Mouse (Mus musculus): ENCODE data around the gene Homer1.

Gene Homer1

DNA sequence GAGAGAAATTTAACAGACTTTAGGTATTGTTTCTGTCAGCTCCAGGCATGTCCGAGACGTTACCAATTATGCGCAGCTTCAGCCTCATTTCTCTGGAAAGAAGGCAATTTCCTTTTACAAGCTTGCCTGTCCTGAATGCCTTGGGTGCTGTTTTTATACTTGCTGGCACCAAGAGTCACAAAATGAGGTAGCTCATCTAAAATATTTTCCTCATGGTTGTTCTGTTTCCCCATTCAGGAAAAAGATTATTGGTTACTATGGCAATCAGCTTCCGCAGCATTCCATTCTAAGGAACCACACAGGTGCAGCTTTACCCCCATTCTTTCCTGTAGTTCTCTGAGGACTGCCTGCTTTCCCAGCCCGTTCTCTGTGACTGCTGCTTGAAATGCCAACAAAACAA, at the start of gene Homer1:
Homer1 (plus strand) TSS at position 320 of the 400 bp plus-strand sequence.
- no peak for DNase-seq

DNA sequence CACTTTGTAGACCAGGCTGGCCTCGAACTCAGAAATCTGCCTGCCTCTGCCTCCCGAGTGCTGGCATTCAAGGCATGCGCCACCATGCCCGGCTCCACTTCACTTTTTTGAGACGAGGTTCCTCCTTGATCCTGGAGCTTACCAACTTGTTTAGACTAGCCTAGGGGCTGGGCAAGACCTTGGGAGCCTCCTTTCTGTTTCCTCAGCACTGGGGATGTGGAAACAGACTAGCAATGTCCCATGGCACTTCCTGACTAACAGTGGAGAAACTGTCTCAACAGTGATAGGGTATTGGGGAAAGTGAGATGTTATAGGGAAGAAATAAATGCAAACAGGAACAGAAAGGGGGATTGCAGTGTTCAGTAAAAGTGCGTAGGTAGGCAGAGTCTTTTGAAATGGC, 47.7 kb upstream of the Homer1 start:
- no peak for DNase-seq

DNA sequence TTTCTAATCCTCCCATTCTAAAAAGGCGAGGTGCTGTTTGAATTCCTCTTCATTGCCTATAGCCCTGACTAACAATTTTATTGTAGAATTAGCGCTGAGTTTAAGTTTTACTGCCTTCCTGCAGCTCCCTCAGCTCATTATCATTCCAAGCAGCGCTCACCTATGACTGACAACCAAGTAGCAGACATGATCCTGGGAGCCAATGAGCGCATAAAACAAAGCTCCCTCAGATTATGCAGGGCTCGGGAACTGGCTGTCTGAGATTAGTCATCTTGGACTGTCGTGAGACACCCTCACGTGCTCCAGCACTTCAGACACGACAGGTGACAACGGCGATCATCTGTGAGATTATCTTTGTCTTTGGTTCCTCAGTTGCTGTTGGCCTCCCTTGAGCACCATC, 47.3 kb upstream of the Homer1 start:
- no peak for DNase-seq

DNA sequence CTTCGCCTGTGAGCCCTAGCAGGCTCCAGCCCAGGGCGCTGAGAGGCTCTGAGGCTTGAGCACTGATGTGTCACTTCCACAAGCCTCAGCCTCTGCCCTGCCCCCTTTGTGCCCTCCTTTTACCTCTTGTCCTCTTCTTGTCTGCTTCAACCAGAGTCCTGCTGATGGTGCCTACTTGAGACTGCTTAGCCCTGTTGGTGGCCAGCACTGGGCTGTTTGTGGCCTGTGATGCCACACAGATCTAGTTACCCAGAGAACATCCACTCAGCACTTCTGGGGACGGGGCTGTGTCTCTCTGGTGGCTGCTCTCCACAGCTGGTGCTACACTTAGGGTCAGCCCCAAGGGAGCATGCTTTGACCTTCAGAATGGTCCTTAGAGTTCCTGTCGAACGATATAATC, 46.5 kb upstream of the Homer1 start:
- DNase-seq = no peak

DNA sequence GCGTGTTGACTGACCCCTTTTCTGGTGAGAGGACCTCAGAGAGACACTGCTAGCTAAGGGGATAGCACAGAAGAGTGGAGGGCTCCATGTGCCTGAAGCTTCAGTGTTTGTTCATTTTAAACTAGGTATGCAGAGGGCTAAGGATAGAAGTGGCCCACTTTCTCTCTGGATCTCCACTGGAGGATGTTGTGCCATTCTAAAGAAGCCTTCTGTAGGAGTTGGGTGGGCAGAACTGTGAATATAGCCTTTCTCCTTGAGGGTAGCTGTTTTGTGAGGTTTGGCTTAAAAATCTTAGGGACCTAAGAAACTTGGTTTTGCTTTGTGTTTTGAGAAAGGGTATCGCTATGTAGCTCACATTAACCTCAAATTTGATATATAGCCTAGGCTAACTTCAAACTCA, 32.3 kb upstream of the Homer1 start:
- no peak for DNase-seq

DNA sequence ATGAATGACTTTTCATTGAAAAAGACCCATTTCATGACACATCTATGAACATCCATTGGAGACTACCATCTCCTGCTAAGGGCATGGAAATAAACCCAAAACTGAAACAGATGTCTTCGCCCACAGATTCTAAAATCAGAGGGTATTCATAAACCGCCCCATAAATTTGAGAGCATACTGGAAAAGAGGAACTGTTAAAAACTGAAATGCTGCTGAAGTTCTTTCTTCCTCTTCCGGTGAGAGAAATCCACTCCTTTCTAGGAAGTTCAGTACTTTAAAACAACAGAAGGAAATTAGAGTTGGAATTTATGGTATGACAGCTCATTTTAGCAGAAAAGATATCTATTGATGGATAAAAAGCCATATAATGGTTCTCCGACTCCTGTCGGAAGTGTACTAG, 1.1 kb downstream of the Homer1 start:
- DNase-seq = no peak

DNA sequence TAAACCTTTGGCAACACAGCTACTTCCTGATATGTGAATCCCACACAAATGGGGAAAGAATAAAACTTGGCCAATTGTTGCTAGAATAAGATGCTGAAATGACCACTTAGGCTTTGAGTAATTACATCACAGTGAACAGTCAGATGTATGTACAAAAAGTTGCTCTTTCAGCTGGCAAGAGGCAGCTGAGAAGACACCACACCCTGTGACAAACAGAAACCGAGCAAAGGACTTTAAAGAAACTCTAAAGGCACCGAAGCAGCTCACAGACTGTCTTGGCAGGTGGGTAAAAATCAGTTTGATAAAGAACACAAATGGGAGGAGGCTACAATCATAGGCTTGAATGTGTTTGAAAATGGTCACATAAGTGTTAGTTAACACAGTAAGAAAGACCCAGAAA, 1.6 kb downstream of the Homer1 start:
- DNase-seq = no peak

DNA sequence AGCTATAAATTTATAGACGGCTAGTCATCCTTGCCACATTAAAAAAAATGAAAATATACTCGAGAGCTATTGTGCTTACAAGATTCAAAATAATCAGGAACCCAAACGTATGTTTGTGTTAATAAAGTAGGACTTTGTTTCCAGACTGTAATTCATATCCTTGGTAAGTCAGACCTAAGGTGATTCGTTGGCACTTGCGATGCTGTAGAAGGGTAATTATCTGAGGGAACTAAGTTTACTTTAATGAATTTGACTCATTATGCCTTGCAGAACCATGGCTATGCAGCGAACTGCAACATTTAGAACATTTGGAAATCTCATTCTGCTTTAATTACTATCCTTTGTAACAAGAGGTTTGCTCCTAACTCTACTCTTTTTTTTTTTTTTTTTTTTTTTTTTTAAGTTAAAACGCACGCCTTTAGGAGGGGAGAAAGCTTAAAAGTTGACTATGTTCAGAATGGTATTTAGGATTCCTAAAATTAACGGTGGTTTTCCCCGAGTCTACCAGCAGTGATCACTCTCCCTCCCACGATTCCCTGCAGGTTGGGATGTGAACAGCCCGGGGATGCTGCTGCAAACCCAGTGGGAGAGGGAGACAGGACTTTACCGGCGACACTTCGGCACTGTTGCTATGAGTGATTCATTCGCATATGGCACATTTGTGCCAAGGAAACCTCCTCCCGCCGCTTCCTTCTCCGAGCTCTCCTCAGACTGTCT, 3.6 kb downstream of the Homer1 start:
- no peak for DNase-seq

DNA sequence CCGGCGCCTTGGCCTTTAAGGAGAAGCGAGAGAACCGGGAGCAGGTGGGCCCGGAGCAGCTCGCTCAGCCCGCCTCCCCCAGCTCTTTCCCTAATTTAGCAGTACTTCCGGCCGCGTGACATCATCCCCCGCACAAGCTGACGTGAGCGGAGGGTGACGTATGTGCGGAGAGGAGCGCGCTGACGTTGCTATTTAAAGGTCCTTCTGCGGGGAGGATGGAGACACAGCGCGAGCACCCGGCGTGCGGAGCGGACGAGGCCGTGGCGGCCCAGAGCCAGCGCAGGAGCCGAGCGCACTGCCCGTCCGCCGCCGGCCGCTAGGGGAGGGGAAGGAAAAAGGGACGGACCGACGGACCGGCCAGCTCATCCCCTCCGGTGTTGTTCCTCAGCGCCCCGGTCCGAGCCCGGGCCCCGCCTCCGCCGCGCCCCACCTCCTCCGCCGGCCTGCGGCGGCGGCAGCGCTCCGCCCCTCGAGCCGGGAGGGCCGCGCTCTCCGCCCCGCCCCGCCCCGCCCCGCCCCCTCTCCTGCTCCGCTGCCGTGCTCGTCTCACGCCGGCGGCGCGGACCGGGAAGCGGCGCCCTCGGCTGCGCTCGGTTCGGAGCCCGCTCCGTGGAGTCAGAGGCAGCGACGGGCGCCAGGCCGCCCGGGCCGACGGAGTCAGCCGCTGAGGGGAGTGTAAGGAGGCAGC, 4.3 kb downstream of the Homer1 start:
- DNase-seq = peak; percentile 98

DNA sequence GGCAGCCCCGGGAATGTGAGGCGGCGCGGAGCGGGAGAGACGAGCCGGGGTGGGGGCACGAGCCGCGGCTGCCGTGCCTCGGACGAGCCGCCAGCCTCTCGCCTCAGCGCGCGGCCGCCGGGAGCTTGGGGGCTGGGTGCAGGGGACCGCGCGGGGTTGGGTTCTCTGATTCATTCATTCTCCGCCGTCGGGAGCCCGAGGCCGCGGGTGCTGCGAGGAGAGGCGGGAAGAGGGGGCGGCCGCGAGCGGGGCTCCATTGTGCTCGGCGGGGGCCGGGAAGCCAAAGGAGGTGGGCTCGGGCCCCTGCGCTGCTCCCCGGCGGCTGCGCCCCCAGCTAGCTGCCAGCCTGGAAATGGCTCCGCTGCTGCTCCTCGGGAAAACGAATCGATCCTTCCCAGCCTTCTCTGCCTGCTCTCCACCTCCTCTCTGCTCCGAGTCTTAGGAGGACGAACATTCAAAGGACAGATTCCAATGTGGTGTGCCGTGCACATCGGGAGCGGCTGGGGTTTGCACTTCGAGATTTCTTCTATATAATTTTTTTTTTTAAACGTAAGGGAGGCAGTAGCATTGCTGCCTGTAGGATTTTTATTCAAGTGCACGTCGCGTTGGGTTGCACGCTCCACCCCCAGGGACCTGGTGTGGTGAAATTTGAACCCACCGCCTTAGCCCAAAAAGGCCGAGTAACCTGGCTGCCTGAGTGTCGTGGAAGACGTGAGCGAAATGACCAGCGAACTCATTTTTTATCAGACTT, 5.0 kb downstream of the Homer1 start:
- peak in 1 of 2 experiments; percentile 36 for DNase-seq

DNA sequence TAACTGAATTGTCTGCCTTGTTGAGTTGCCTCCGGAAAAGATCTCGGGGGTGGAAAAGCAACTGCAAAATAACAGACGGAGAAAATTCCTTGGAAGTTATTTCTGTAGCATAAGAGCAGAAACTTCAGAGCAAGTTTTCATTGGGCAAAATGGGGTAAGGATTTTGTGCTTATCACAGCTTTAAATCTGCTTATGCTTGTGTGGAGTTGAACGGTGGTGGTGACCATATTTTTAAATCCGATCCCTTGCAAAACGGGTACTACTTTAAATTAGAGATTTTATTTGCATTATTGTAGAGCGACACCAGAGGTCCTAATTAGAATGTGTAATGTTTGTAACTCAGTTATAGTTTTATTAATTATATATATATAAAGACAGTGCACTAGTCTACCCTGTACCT, 5.7 kb downstream of the Homer1 start:
- no peak for DNase-seq

DNA sequence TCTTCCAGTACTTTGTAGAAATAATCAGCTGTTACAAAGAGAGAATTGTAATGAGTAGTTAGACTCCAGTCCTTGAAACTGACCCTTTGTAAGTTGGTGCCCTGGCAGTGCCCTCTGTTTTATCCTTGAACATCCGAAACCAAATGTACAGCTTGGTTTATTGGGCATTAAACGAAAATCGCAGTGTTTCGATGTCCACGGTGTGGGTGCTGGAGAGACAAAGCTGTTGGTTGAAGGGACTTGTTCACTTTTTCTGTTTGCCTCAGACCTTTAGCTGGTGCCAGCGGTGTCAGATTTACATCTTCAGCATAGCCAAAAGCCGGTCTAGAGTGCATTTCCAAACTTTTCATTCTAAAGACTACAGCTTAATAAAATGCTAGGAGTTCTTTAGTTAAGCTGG, 6.2 kb downstream of the Homer1 start:
- peak; percentile 17 to 28 for DNase-seq

DNA sequence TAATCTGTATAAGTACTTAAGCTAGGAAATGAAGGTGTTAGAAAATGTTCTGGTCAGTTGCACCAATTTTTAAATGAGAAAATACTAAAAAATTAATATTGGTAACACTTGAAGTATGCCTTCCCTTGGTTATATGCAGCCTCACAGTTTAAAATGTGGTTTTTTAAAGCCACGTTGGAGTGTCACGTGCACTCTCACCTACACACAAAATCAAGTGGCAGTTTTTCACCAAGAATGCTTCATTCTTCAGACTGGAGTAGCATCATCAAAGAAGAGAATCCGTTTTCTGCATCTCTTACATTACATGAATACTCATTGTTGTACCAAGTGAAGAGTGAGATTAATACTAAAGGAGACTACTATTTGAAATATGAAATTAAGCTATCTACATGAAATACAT, 7.1 kb downstream of the Homer1 start:
- DNase-seq = no peak

DNA sequence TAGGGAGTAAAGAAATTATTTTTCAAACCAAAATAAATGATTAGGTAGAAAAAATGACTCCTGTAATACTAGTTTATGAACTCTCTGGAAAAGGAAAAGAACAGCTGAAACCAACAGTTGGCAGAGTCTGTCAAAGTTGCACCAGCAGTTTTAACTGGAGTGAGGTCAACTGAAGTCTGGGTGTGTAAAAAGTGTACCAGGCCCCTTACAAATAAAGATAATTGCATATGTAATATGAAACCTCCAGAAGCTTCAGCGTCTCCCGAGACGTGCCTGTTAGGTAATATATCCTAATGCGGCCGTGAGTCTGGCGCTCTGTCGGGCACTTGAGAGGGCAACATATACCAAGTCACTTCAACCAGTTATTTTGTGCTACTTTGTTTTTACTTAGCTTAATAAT, 8.3 kb downstream of the Homer1 start:
- DNase-seq = no peak

DNA sequence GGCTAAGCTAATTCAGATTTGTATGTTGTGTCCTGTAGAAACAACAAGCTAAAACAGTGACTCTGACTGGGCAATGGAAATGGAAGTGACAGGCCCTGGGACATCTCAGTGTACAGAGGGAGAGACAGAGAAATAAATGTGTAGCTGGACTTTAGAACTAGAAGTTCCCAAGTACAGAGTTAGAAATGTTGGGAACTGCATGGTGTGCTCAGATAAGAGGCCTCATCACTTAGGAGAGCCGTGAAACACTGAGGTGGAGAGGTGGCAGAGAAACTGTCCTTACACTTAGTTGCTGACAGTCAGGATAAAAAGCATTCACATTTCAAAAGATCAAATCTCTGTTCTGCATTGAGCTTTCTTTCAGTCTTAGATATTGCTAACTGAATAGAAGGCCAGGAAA, 9.9 kb downstream of the Homer1 start:
- DNase-seq = no peak

DNA sequence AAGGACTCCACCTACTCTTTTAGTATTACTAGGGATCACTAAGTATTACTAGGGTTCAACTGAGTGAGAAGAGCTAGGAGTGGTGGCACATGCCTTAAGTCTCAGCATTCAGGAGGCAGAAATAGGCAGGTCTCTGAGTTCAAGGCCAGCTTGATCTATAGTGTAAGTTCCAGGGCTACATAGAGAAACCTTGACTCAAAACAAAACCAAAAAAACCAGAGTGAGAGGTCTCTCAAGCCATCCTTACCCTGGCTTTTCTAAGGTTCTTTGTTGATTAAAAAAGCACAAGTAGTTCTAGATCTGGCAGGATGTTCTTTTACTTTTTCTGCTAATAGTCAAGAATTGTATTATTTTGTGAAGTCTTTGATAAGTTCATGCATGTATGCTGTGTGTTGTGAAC, 13.1 kb downstream of the Homer1 start:
- DNase-seq = no peak

DNA sequence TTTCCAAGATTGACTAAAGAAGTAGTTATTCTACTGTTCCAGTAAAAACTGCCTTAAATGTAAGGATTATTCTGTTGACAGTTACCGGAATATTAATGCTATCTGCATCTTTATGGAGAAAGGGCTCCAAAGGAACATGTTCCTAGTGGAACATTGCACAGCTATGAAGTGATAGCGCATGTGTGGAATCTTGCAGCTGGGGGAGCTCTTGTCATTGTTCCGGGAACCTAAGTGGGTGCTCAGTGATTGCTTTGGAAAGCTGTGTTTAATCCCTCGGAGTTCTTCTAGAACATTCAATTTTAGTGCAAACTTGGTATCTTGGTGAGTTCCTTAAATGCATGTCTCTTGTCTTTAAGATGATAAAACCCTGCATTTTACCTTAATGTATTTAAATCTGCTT, 14.9 kb downstream of the Homer1 start:
- DNase-seq = no peak

DNA sequence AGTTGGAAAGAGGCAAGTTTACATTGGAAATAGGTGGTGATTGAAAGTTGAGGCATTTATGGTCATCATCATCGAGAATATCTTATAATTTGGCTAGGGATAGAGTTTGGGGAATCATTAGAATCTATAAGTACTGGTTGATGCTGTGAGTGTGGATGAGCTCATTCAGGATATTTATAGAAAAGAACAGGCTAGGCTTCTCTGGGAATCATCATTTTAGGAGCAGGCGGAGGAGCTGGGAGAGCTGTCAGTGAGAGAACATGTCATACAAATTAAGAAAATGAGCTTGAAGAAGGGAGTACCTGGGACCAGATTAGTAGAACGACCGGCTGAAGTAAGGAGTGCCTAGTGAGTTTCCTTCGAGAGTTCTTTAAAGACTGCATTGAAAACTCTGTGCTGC, 20.7 kb downstream of the Homer1 start:
- DNase-seq = no peak

DNA sequence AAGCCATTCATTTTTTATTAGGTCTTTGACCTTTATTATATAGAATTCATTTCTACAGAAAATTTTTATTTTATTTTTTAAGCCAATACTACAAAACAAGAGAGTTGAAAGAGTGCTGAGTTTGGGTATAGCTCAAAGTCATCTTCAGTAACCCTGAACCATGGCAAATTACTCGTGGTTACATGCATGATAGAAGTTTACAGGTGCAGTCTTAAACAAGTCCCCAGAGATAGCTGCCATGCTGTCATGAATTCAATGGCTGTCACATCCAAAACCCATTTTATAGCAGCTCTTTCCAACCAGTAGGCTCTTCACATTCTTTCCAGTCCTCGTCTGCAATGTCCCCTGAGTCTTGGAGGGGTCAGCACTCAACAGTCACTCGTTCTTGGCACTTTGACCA, 26.9 kb downstream of the Homer1 start:
- no peak for DNase-seq

DNA sequence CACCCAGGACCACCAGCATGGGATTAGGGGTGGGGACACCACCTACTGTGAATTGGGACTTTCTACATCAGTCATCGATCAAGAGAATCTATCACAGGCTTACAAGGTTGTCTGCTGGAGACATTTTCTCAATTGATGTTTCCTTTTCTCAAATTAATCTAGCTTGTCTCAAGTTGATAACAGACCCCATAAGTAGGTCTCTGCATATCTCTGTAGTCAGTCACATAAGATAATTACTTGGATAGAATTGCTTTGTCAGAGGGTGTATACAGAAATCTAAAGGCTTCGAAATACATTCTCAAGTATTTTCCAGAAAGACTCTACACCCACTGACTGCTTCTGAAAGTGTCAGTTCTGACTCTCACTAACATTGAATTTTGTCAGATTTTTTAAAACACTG, 32.3 kb downstream of the Homer1 start:
- no peak for DNase-seq

DNA sequence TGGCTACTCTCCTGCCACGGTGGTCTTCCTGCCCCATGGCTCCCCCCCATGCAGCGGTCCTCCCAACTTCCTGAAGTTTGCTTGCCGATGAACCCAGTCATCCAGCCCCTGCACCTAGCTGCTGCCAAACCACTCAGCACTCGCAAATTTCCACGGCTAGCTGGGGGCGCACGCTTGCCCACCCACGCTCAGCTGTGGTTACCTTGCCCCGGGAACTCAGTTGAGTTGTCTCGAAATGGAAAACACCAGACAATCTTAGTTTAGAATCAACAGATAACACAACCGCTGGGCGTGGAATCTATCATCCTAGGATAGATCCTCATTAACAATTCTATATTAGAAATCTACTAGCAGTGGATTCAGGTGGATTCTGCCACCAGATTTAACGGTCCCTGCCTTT, 33.1 kb downstream of the Homer1 start:
- DNase-seq = no peak

DNA sequence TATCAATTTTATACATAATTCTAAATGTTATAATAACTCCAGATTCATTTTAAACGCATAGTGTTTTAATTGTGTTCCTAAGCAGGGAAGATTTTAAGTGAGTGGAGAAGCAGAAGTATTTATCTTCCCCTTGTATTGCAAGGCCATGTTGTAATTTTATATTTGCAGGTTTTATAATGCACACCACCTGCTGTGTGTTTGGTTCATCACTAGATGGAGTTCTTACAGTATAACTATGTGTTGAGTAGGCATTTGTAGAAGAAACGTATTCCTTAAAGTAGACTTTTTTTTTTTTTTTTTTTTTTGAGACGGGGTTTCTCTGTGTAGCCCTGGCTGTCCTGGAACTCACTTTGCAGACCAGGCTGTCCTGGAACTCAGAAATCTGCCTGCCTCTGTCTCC, 35.9 kb downstream of the Homer1 start:
- DNase-seq = no peak

DNA sequence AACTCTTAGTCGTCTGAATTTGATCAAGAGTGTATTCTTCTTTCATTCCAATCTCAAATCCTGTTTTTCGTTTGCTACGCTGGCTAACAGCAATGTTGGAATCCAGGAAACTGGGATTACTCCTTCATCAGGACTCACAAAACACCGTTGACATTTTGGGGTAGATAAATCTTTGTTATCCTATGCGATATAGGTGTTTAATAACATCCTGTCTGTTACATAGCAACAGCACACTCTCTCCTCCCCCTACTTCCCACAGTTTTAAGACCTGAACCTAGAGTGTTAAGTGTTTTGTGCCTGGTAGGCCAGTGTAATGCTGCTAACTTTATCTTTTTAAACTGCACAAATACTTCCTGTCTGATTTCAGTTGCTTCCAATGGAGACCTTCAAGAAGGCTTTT, 39.0 kb downstream of the Homer1 start:
- no peak for DNase-seq
